Comparison of ENCODE assay signal across 18 mouse cellular contexts in genomic region chr13:83743381-83743780, GRCm38 (mm10).
DNase-seq lines count a peak whose midpoint lies in the region; ATAC-seq lines count a peak whose summit lies in the region.
"Had no signal": no experiment of that assay in that cellular context is flagged by ENCODE, and none has a peak within 500 bp of the region (broad histone marks: within the 10 kb centered on the region; RNA-seq: fewer than 3 reads in every experiment).

No protein-coding gene starts in this region.

- H3K9ac ChIP-seq in forebrain, embryonic 11.5 days (ENCODE audit: low read length) = no peak overlapping the region
- H3K9ac ChIP-seq in forebrain, embryonic 12.5 days = no peak overlapping the region
- no peak overlapping the region for H3K9ac ChIP-seq in hindbrain, embryonic 15.5 days
- H3K9ac ChIP-seq in neural tube, embryonic 13.5 days = no peak overlapping the region
- H3K9ac ChIP-seq: embryonic facial prominence, embryonic 15.5 days; lung, embryonic 15.5 days had no signal

- H3K27ac ChIP-seq in forebrain, embryonic 10.5 days = no peak overlapping the region
- H3K27ac ChIP-seq in forebrain, embryonic 11.5 days (ENCODE audit: low read depth, low read length) = no peak overlapping the region
- peak overlapping the region; percentile 98; the same call in 1 of the 2 replicates for H3K27ac ChIP-seq in forebrain, embryonic 12.5 days
- H3K27ac ChIP-seq in hindbrain, embryonic 15.5 days (replicated peaks) = peak overlapping the region; percentile 76; the same call in 1 of the 2 replicates
- H3K27ac ChIP-seq in neural tube, embryonic 13.5 days (replicated peaks) = peak overlapping the region; percentile 97
- H3K27ac ChIP-seq: embryonic facial prominence, embryonic 15.5 days; lung, embryonic 15.5 days; stomach, postnatal 0 days had no signal

- H3K4me3 ChIP-seq in forebrain, embryonic 10.5 days = no peak overlapping the region
- H3K4me3 ChIP-seq in forebrain, embryonic 11.5 days (ENCODE audit: low read depth, low read length) = no peak overlapping the region
- no peak overlapping the region for H3K4me3 ChIP-seq in forebrain, embryonic 12.5 days (replicated peaks)
- H3K4me3 ChIP-seq in hindbrain, embryonic 15.5 days = no peak overlapping the region
- no peak overlapping the region for H3K4me3 ChIP-seq in neural tube, embryonic 13.5 days
- H3K4me3 ChIP-seq: embryonic facial prominence, embryonic 15.5 days; lung, embryonic 15.5 days had no signal

- 84% methylated on average over 2 of the region's 2 CpGs for WGBS in forebrain, embryonic 10.5 days
- 74% methylated on average over 2 of the region's 2 CpGs for WGBS in forebrain, embryonic 11.5 days
- WGBS in forebrain, embryonic 12.5 days = 68% methylated on average over 2 of the region's 2 CpGs
- 61% methylated on average over 2 of the region's 2 CpGs for WGBS in hindbrain, embryonic 15.5 days
- WGBS in neural tube, embryonic 13.5 days = 59% methylated on average over 2 of the region's 2 CpGs

- DNase-seq in forebrain, embryonic 10.5 days (ENCODE audit: extremely low spot score, low spot score) = peak; percentile 19
- no peak for DNase-seq in forebrain, embryonic 11.5 days (ENCODE audit: low spot score)
- DNase-seq in right cerebral cortex, postnatal 4 days = no peak
- no peak for DNase-seq in lung, postnatal 10 days
- no peak for DNase-seq in lung, adult 18-20 months
- DNase-seq: gastrocnemius, postnatal 36 days; heart, postnatal 4 days; kidney, adult 2 months; kidney, postnatal 25 days; thymus, postnatal 25 days had no signal

- no peaks in the 10 kb centered on the region for H3K9me3 ChIP-seq in forebrain, embryonic 10.5 days
- no peaks in the 10 kb centered on the region for H3K9me3 ChIP-seq in forebrain, embryonic 11.5 days (ENCODE audit: control insufficient read depth, low read length)
- H3K9me3 ChIP-seq in forebrain, embryonic 12.5 days = no peaks in the 10 kb centered on the region
- H3K9me3 ChIP-seq in hindbrain, embryonic 15.5 days = no peaks in the 10 kb centered on the region
- no peaks in the 10 kb centered on the region for H3K9me3 ChIP-seq in neural tube, embryonic 13.5 days
- H3K9me3 ChIP-seq: embryonic facial prominence, embryonic 15.5 days; lung, embryonic 15.5 days had no signal

- H3K4me2 ChIP-seq in forebrain, embryonic 11.5 days (ENCODE audit: low read depth, low read length, severe bottlenecking) = no peak overlapping the region
- no peak overlapping the region for H3K4me2 ChIP-seq in forebrain, embryonic 12.5 days
- H3K4me2 ChIP-seq in hindbrain, embryonic 15.5 days = peak overlapping the region; percentile 41
- 0 out of 2 replicates have a peak overlapping the region, but pooled peaks have one; percentile 20 for H3K4me2 ChIP-seq in neural tube, embryonic 13.5 days
- H3K4me2 ChIP-seq: embryonic facial prominence, embryonic 15.5 days; heart, embryonic 11.5 days; lung, embryonic 15.5 days had no signal

- peaks cover 24% of the 10 kb centered on the region for H3K36me3 ChIP-seq in forebrain, embryonic 10.5 days (replicated peaks)
- H3K36me3 ChIP-seq in forebrain, embryonic 11.5 days (ENCODE audit: control insufficient read depth, insufficient read depth, low read length) = peaks cover 5% of the 10 kb centered on the region; the same call in 1 of the 2 replicates
- peaks cover 15% of the 10 kb centered on the region for H3K36me3 ChIP-seq in forebrain, embryonic 12.5 days (replicated peaks)
- H3K36me3 ChIP-seq in hindbrain, embryonic 15.5 days = no peaks in the 10 kb centered on the region
- peaks cover 5% of the 10 kb centered on the region for H3K36me3 ChIP-seq in neural tube, embryonic 13.5 days
- H3K36me3 ChIP-seq: embryonic facial prominence, embryonic 15.5 days; lung, embryonic 15.5 days had no signal

- ATAC-seq in forebrain, embryonic 11.5 days (replicated peaks; ENCODE audit: low FRiP score) = no peak
- no peak for ATAC-seq in forebrain, embryonic 12.5 days (ENCODE audit: low FRiP score)
- ATAC-seq in hindbrain, embryonic 15.5 days (ENCODE audit: low FRiP score, low read depth) = no peak
- ATAC-seq in neural tube, embryonic 13.5 days (ENCODE audit: low read depth) = no peak
- ATAC-seq: Patski had no signal

- peaks cover 45% of the 10 kb centered on the region for H3K4me1 ChIP-seq in forebrain, embryonic 10.5 days
- peaks cover 6% of the 10 kb centered on the region; the same call in 1 of the 2 replicates for H3K4me1 ChIP-seq in forebrain, embryonic 11.5 days (replicated peaks; ENCODE audit: control insufficient read depth, insufficient read depth, low read length)
- peaks cover 27% of the 10 kb centered on the region for H3K4me1 ChIP-seq in forebrain, embryonic 12.5 days
- peaks cover 21% of the 10 kb centered on the region for H3K4me1 ChIP-seq in hindbrain, embryonic 15.5 days (replicated peaks)
- peaks cover 37% of the 10 kb centered on the region for H3K4me1 ChIP-seq in neural tube, embryonic 13.5 days (replicated peaks)

- peaks cover 68% of the 10 kb centered on the region for H3K27me3 ChIP-seq in forebrain, embryonic 10.5 days (ENCODE audit: poor library complexity, severe bottlenecking)
- no peaks in the 10 kb centered on the region for H3K27me3 ChIP-seq in forebrain, embryonic 11.5 days (ENCODE audit: control insufficient read depth, insufficient read depth, low read length)
- no peaks in the 10 kb centered on the region for H3K27me3 ChIP-seq in forebrain, embryonic 12.5 days
- no peaks in the 10 kb centered on the region for H3K27me3 ChIP-seq in hindbrain, embryonic 15.5 days
- H3K27me3 ChIP-seq in neural tube, embryonic 13.5 days = no peaks in the 10 kb centered on the region

Comparison
In these comparisons a context has a peak if more than half of its experiments do, and no peak if none do; other contexts are left out.
1. H3K27ac ChIP-seq: peak in forebrain, embryonic 12.5 days (single experiment), hindbrain, embryonic 15.5 days (single experiment) and neural tube, embryonic 13.5 days (single experiment); none in forebrain, embryonic 10.5 days (single experiment) and forebrain, embryonic 11.5 days (single experiment).
2. H3K4me2 ChIP-seq: peak in hindbrain, embryonic 15.5 days (single experiment) and neural tube, embryonic 13.5 days (single experiment); none in forebrain, embryonic 11.5 days (single experiment) and forebrain, embryonic 12.5 days (single experiment).